Mouse (Mus musculus): Measurements from ENCODE around the gene Tm9sf1. TPM values are rescaled to one million over a fixed set of nuclear protein-coding genes. Genes with fewer than 3 reads are reported as not detected.

Tm9sf1 gene
- polyA plus RNA-seq, 1 experiment from 2014 or later = 122 TPM

DNA sequence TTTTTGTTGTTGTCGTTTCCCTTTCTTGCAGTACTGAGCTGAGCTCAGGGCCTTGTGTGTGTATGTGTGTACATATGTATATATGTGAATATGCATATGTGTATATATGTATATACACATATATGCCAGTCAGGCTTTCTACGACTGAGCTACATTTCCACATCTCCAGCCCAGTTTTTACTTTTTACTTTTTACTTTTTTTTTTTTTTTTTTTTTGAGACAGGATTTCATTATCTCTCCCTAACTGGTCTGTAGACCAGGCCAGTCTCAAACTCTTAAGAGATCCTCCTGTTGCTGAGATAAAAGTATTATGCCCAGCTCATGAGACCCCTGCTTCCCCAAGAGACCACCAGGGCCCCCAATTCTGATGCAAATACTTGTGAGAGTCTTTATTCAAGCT lies 26.8 kb downstream of the Tm9sf1 start:
- Histone ChIP-seq H3K9me3 (ENCODE audit: low read depth, low read length) (no peaks in the 10 kb centered on the region), H3K4me3 (ENCODE audit: low read depth, low read length) (no peak overlapping the region), H3K9ac (no peak overlapping the region), H3K4me2 (no peak overlapping the region), H3K27ac (ENCODE audit: low read depth) (no peak overlapping the region), H3K4me1 (ENCODE audit: insufficient read depth) (no peaks in the 10 kb centered on the region), H3K27me3 (ENCODE audit: insufficient read depth, low read length) (no peaks in the 10 kb centered on the region), H3K36me3 (ENCODE audit: insufficient read depth) (no peaks in the 10 kb centered on the region)
- DNase-seq = no peak
- no peak for ATAC-seq (ENCODE audit: insufficient read depth)
- TF ChIP-seq CTCF (IDR thresholded peaks at IDR 0.05; ENCODE audit: low read depth) = no peak
- 78% methylated on average over 2 of the region's 2 CpGs for WGBS

DNA sequence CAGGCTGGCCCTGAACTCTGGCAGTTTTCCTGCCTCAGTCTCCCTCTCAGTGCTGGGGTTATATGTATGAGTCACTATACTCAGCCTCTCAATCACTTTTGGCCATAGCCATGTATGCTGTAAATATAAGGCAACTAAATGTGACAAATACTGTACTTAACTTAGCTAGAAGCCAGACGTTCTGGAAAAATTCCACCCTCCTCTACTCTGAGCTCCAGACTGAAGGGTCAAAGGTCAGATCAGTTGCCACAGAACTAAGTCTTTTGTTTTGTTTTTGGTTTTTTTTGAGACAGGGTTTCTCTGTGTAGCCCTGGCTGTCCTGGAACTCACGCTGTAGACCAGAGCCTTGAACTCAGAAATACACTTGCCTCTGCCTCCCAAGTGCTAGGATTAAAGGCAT lies 27.7 kb downstream of the Tm9sf1 start:
- ATAC-seq (ENCODE audit: insufficient read depth) (no peak), DNase-seq (no peak)
- Histone ChIP-seq H3K9ac (no peak overlapping the region), H3K27ac (ENCODE audit: low read depth) (no peak overlapping the region), H3K4me3 (ENCODE audit: low read depth, low read length) (no peak overlapping the region), H3K4me1 (ENCODE audit: insufficient read depth) (no peaks in the 10 kb centered on the region), H3K27me3 (ENCODE audit: insufficient read depth, low read length) (no peaks in the 10 kb centered on the region), H3K36me3 (ENCODE audit: insufficient read depth) (no peaks in the 10 kb centered on the region), H3K9me3 (ENCODE audit: low read depth, low read length) (no peaks in the 10 kb centered on the region), H3K4me2 (no peak overlapping the region)
- TF ChIP-seq CTCF (IDR thresholded peaks at IDR 0.05; ENCODE audit: low read depth) = no peak
- WGBS = 31% methylated on average over 2 of the region's 2 CpGs

DNA sequence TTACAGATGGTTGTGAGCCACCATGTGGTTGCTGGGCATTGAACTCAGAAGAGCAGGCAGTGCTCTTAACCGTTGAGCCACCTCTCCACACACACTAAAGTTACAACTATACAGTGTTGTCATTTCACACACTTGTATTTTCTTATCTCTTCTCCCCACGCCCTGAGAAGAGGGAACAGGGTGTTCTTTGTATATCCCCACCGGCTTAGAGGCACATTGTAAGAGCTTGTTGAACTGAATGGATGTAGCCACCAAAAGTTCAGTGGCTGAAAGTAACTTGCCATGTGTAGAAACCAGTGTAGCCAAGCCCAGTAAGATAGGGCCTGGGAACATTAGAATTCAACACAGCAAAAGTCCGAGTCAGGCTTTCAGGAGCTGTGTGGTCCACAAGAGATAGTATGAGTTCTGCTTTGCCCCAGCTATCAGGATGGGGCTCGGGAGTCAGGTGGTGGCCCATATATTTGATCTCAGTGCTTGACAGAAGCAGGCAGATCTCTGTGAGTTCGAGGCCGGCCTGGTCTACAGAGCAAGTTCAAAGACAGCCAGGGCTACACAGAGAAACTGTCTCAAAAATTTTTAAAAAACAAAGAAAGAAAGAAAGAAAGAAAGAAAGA lies 28.9 kb downstream of the Tm9sf1 start:
- H3K4me2 ChIP-seq = no peak overlapping the region
- WGBS = 66% methylated on average over 7 of the region's 7 CpGs
- H3K9me3 ChIP-seq (ENCODE audit: low read depth, low read length) = no peaks in the 10 kb centered on the region
- no peaks in the 10 kb centered on the region for H3K4me1 ChIP-seq (ENCODE audit: insufficient read depth)
- H3K27me3 ChIP-seq (ENCODE audit: insufficient read depth, low read length) = no peaks in the 10 kb centered on the region
- no peak for DNase-seq
- H3K4me3 ChIP-seq (ENCODE audit: low read depth, low read length) = no peak overlapping the region
- no peak overlapping the region for H3K9ac ChIP-seq
- H3K36me3 ChIP-seq (ENCODE audit: insufficient read depth) = no peaks in the 10 kb centered on the region
- no peak overlapping the region for H3K27ac ChIP-seq (ENCODE audit: low read depth)
- TF ChIP-seq CTCF (IDR thresholded peaks at IDR 0.05; ENCODE audit: low read depth) = no peak
- no peak for ATAC-seq (ENCODE audit: insufficient read depth)

DNA sequence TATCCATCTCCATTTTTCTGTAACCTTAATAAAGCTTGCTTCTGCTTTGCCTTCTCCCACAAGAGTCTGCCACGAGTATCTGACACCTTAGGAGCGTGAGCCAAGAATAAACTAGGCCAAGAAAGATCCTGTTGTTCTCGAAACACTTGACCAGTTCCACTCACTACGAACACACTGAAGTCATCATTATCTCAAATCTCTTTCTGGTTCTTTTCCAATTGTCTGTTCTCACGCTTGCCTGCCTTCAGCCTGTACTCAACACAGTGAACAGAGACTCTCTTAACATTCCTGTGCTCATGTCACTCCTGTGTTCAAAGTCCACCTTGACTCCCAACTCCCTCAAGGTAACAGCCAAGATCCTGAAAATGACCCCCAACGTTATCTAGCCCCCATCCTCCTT lies 30.3 kb downstream of the Tm9sf1 start:
- DNase-seq (no peak), ATAC-seq (ENCODE audit: insufficient read depth) (no peak)
- no peak overlapping the region for H3K4me3 ChIP-seq (ENCODE audit: low read depth, low read length)
- no peak overlapping the region for H3K4me2 ChIP-seq
- no peak for TF ChIP-seq CTCF (IDR thresholded peaks at IDR 0.05; ENCODE audit: low read depth)
- no peaks in the 10 kb centered on the region for H3K27me3 ChIP-seq (ENCODE audit: insufficient read depth, low read length)
- H3K36me3 ChIP-seq (ENCODE audit: insufficient read depth) = peaks cover 10% of the 10 kb centered on the region
- no peak overlapping the region for H3K27ac ChIP-seq (ENCODE audit: low read depth)
- no peaks in the 10 kb centered on the region for H3K4me1 ChIP-seq (ENCODE audit: insufficient read depth)
- 60% methylated on average over 6 of the region's 6 CpGs for WGBS
- H3K9me3 ChIP-seq (ENCODE audit: low read depth, low read length) = no peaks in the 10 kb centered on the region
- no peak overlapping the region for H3K9ac ChIP-seq

DNA sequence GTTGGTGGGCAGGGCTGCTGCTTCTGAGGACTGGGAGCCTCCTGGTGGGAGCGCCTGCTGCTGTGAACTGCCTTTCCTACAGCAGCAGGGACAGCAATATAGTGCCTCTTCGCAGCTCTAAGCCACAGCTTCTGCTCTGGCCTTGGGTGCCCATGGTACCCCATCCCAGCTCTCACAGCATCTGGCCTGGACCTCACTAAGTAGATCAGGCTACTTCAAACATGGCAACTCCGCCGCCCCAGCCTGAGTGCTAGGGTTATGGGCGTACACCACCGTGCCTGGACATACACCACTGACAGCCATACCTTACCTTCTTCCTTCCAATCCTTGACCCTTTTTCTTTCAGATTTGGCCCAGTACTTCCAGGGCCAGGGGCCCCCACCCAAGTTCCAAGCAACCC lies 35.3 kb downstream of the Tm9sf1 start:
- ATAC-seq (ENCODE audit: insufficient read depth) = no peak
- H3K4me2 ChIP-seq = no peak overlapping the region
- H3K4me1 ChIP-seq (ENCODE audit: insufficient read depth) = 0 out of 2 replicates have a peak, but pooled peaks cover 4% of the 10 kb centered on the region
- no peak overlapping the region for H3K4me3 ChIP-seq (ENCODE audit: low read depth, low read length)
- H3K9me3 ChIP-seq (ENCODE audit: low read depth, low read length) = no peaks in the 10 kb centered on the region
- TF ChIP-seq CTCF (IDR thresholded peaks at IDR 0.05; ENCODE audit: low read depth) = no peak
- no peak overlapping the region for H3K27ac ChIP-seq (ENCODE audit: low read depth)
- 93% methylated on average over 6 of the region's 6 CpGs for WGBS
- peaks cover 40% of the 10 kb centered on the region for H3K36me3 ChIP-seq (ENCODE audit: insufficient read depth)
- no peaks in the 10 kb centered on the region for H3K27me3 ChIP-seq (ENCODE audit: insufficient read depth, low read length)
- no peak overlapping the region for H3K9ac ChIP-seq
- DNase-seq = no peak

DNA sequence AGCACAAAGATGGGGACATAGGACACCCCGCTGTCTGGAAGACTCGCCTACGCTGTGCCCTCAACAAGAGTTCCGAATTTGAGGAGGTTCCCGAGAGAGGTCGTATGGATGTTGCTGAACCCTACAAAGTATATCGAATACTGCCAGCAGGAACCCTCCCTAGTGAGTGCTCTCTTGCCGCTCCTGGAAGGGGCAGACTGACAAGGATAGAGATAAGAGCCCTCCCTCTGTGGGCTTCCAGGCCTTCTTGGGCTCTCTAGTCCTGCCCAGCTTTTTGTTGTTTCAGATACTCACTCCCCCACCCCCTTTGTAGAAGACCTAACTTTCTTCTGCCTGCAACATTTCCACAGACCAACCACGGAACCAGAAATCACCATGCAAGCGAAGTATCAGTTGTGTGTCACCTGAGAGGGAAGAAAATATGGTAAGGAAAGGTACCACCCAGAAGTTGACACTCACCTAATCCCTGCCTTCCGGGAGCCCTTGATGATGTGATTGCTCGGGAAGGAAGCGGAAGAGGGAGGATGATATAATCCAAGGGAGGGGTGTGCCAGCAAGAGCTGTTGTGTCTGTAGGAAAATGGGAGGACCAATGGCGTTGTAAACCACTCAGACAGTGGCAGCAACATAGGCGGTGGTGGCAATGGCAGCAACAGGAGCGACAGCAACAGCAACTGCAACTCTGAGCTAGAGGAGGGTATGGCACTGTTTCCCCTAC lies 37.7 kb downstream of the Tm9sf1 start:
- no peaks in the 10 kb centered on the region for H3K27me3 ChIP-seq (ENCODE audit: insufficient read depth, low read length)
- no peak for TF ChIP-seq CTCF (IDR thresholded peaks at IDR 0.05; ENCODE audit: low read depth)
- no peak overlapping the region for H3K4me2 ChIP-seq
- no peak for DNase-seq
- H3K4me1 ChIP-seq (ENCODE audit: insufficient read depth) = 0 out of 2 replicates have a peak, but pooled peaks cover 4% of the 10 kb centered on the region
- H3K9ac ChIP-seq = no peak overlapping the region
- H3K36me3 ChIP-seq (ENCODE audit: insufficient read depth) = peaks cover 57% of the 10 kb centered on the region
- H3K9me3 ChIP-seq (ENCODE audit: low read depth, low read length) = no peaks in the 10 kb centered on the region
- WGBS = 87% methylated on average over 16 of the region's 16 CpGs
- no peak overlapping the region for H3K4me3 ChIP-seq (ENCODE audit: low read depth, low read length)
- H3K27ac ChIP-seq (ENCODE audit: low read depth) = no peak overlapping the region
- no peak for ATAC-seq (ENCODE audit: insufficient read depth)

DNA sequence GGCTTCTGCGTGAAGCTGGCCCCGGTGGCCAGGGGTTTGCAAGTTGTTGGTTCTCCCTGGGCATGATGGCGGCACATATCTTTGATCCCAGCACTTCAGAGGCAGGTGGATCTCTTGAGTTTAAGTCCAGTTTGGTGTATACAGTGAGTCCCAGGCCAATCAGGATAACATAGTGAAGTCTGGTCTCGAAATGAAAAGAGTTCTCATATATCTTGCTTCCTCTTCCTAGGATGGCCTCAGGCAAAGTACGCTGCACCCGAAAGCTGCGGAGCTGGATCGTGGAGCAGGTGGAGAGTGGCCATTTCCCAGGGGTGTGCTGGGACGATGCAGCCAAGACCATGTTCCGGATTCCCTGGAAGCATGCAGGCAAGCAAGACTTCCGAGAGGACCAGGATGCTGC lies 38.8 kb downstream of the Tm9sf1 start:
- Histone ChIP-seq H3K4me1 (ENCODE audit: insufficient read depth) (0 out of 2 replicates have a peak, but pooled peaks cover 4% of the 10 kb centered on the region), H3K27me3 (ENCODE audit: insufficient read depth, low read length) (no peaks in the 10 kb centered on the region), H3K4me3 (ENCODE audit: low read depth, low read length) (peak overlapping the region; percentile 32; the same call in 1 of the 2 replicates), H3K4me2 (peak overlapping the region; percentile 62), H3K27ac (ENCODE audit: low read depth) (0 out of 2 replicates have a peak overlapping the region, but pooled peaks have one; percentile 77), H3K36me3 (ENCODE audit: insufficient read depth) (peaks cover 66% of the 10 kb centered on the region), H3K9ac (no peak overlapping the region), H3K9me3 (ENCODE audit: low read depth, low read length) (no peaks in the 10 kb centered on the region)
- ATAC-seq (ENCODE audit: insufficient read depth) = no peak
- no peak for TF ChIP-seq CTCF (IDR thresholded peaks at IDR 0.05; ENCODE audit: low read depth)
- DNase-seq = no peak
- WGBS = 92% methylated on average over 11 of the region's 11 CpGs
